Mouse (Mus musculus) liver, embryonic 14.5 days (tissue): ENCODE measurements at regions not wholly inside any gene's neighbourhood (a gene's known extent, or its start where the extent isn't known, plus 50 kb on each side); places are given as distances from the start of the nearest gene placed in this dataset.

Experiments
- CTCF ChIP-seq: IDR thresholded peaks from 2 replicates; pipeline ENCODE4 v1.5.1; 2016; ENCODE audit warnings: antibody characterized with exemption, low read depth, control low read depth
- EP300 ChIP-seq: IDR thresholded peaks from 2 replicates; pipeline ENCODE4 v1.6.1; 2016; ENCODE audit warnings: antibody characterized with exemption, low read depth

GRCm38 (mm10) chr8:103391359-103391758 lies 605.9 kb upstream of the Cdh11 start:
- TF ChIP-seq EP300 (no peak), CTCF (no peak)
